Mouse (Mus musculus): ENCODE measurements around the gene Cp. TPM values are rescaled to one million over a fixed set of nuclear protein-coding genes. Genes with fewer than 3 reads are reported as not detected.
"Not testable (repeated sequence)": the region's sequence is repeated elsewhere in the genome, so short reads cannot be mapped to it uniquely, and the experiment has no call there.

The Cp gene
- polyA plus RNA-seq, 1 experiment from 2014 or later: 1.1 TPM

DNA sequence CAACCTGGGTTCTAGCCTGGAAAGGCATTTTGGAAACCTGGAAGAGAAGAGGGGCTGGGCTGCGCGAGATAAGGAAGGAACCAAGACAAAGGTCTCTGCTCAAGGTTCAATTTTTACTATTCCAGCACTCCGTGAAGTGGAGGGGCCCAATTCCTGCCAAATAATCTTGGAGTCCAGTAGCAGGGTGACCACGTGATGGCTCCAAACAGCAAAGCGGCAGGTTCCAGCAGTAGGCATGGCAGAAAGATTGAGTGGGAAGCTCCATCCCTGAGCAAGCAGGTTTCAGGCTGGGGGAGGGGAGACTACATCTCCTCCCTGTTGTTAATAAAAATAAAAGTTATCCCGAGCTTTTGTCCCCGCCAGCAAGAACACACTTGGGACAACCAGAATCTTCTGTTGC, 84.6 kb downstream of the Cp start:
- H3K27me3 ChIP-seq (replicated peaks); H3K4me2 ChIP-seq (replicated peaks); H3K27ac ChIP-seq; H3K9me3 ChIP-seq; H3K36me3 ChIP-seq; ATAC-seq; H3K4me3 ChIP-seq (replicated peaks); H3K4me1 ChIP-seq (replicated peaks); H3K9ac ChIP-seq: not testable (repeated sequence)
- 92% methylated on average over 7 of the region's 7 CpGs for WGBS

DNA sequence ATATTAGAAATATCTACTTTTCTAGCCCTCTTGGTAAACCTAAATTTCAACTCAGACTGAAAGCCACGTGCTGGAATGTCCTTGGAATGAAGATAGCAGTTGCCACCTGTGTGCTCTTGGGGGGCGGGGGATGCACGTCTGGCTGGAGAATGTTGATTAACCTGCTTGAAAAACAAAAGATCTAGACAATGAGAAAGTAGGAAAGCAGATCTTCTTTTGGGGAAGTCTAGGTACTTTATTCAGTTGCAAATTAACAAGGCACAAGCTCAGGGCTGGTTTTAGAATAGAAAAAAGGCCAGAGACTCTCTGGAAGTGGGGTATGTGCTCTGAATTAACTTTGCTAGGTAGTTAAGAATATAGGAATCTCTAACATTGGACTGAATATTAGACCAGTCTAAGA, 87.9 kb downstream of the Cp start:
- H3K9ac ChIP-seq; H3K4me3 ChIP-seq (replicated peaks); ATAC-seq; H3K4me1 ChIP-seq (replicated peaks); H3K27me3 ChIP-seq (replicated peaks); H3K4me2 ChIP-seq (replicated peaks); H3K9me3 ChIP-seq; H3K36me3 ChIP-seq; H3K27ac ChIP-seq: not testable (repeated sequence)
- WGBS: 67% methylated on average over 3 of the region's 3 CpGs

DNA sequence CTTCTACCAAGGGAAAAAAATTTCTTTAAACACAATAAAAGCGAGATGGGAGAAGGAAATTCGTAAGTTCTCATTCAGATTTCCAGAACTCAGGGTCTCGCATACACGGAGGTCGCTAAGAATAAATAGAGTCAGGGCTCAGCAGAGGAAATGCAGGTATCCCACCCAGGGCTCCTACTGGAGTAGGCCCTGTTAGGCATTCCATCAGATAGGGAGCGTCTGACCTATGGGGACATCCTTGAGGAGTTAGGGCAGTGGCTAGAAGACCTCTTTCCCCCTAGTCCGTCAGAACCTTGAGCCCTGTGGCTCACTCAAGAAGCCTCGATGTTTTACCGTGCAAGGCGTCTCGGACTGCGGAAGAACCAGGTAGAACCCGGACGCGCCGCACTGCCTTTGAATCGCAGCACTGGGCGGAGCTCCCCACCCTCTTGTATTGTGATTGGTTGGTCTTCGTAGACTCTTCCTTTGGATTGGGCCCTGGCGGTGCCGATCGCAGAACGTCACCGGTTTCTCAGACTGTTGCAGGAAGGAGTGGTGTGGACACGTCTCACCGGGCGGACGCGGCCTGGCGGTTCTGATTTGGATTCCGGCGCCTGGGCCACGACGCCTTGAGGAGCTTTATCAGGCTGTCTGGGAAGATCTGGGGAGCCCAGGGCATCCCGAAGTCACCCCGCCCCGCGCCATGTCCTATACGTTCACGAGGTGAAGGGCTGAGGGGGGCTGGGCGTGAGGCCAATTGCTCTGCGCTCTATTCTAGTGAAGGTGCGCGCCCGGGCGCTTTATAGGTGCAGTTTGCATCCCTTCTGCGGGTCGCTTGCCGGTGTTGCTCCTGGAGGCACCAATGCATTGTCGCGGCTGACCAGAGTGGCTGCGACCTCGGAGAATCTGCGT, 100.7 kb downstream of the Cp start, which contains the start of gene Hltf:
Gene Hltf (plus strand): TSS at position 506 of the 891 bp plus-strand sequence.
- Histone ChIP-seq H3K9me3 (no peaks in the 10 kb centered on the region), H3K27me3 (replicated peaks) (no peaks in the 10 kb centered on the region), H3K27ac (peak within 1 kb of the TSS; percentile 62; the same call in 1 of the 2 replicates), H3K4me1 (replicated peaks) (no peaks in the 10 kb centered on the region), H3K4me2 (replicated peaks) (peak within 1 kb of the TSS; percentile 68), H3K4me3 (replicated peaks) (peak within 1 kb of the TSS; percentile 85), H3K9ac (peak within 1 kb of the TSS; percentile 71), H3K36me3 (no peaks in the 10 kb centered on the region)
- WGBS: under 1% methylated on average over 51 of the region's 54 CpGs
- peak; percentile 100 for ATAC-seq

DNA sequence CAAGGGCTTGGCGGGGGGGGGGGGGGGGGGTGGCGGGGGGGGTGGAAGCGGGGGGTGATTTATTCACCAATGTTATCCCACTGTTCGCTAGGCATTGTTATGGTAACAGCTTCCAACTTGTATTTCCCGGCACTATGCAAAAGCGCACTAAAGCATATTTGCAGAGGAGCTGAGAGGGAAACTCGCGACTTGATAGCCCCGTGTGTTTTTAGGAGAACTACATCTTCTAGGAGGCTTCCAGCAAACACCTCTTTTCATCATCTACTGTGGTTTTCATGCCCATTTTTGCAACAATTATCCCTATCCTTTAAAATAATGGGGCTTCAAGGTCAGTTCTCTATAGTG, 101.3 kb downstream of the Cp start:
- H3K4me1 ChIP-seq (replicated peaks): no peaks in the 10 kb centered on the region
- H3K9ac ChIP-seq: peak overlapping the region; percentile 71
- no peaks in the 10 kb centered on the region for H3K27me3 ChIP-seq (replicated peaks)
- ATAC-seq: no peak
- H3K4me3 ChIP-seq (replicated peaks): peak overlapping the region; percentile 85
- H3K36me3 ChIP-seq: no peaks in the 10 kb centered on the region
- under 1% methylated on average over 6 of the region's 9 CpGs for WGBS
- H3K9me3 ChIP-seq: no peaks in the 10 kb centered on the region
- H3K4me2 ChIP-seq (replicated peaks): peak overlapping the region; percentile 68
- no peak overlapping the region for H3K27ac ChIP-seq

Other genes starting within 250 kb of the Cp start
- 9.4 and 11.0 TPM in 2 replicates for gene Hps3, start 78.3 kb downstream of the Cp start, polyA plus RNA-seq (2015; fragmentation: Nextera tagmentation; extraction: Ambion mirVana)
- gene Hltf, start 100.8 kb downstream of the Cp start, polyA plus RNA-seq (2015; fragmentation: Nextera tagmentation; extraction: Ambion mirVana): 14.9 and 15.0 TPM in 2 replicates
- 47.4 and 49.0 TPM in 2 replicates for gene Gyg, start 198.3 kb downstream of the Cp start, polyA plus RNA-seq (2015; fragmentation: Nextera tagmentation; extraction: Ambion mirVana)

Data from intestine, embryonic 15.5 days (tissue).